ENCODE assay signal across 11 mouse cellular contexts in the genomic region with DNA sequence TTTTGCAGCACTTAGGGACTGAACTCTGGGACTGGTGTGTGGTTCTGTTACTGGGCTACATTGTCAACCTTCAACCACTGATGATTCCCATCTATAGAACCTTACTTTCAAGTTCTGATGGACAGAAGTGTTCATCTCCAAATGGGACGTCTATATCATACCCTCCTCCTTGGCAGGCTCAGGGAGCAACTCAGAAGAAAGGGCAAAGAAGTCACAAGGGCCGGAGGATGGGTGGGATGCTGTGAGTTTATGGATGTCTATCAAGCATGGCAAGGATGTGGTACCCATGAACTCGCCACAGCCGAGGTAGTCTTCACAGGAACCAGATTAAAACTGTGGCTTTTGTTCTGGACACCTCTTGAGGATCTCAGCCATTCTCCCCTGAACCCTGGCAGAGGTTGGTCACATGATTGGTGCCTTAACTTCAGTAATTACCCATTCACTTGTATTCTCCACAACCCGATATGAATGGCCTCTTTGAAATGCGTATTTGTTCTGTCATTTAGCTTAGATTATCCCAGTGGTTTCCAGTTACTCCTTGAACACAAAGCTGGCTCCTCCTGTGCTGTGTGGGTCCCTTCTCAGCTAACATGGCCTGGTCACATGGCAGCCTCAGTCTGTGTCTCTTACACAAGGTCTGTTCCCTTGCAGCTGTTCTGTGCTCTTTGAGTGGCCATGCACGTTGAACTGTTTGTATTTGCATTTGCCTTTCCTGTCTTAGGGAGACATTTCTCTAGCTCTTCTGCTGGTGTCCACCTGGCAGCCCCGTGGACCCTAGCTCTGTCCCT. TPM values are rescaled to one million over a fixed set of nuclear protein-coding genes. Genes with fewer than 3 reads are reported as not detected.
"Had no signal": no experiment of that assay in that cellular context is flagged by ENCODE, and none has a peak within 500 bp of the region (broad histone marks: within the 10 kb centered on the region; RNA-seq: fewer than 3 reads in every experiment).

No protein-coding gene starts in this region.

- DNase-seq: kidney, adult 18-20 months; kidney, postnatal 10 days; kidney, postnatal 4 days; lung, adult 18-20 months; thymus, postnatal 4 days had no signal

- H3K9me3 ChIP-seq: limb, embryonic 13.5 days; neural tube, embryonic 13.5 days had no signal

- H3K27ac ChIP-seq: layer of hippocampus, adult 2 months; limb, embryonic 13.5 days; liver, embryonic 14.5 days; neural tube, embryonic 13.5 days; stomach, postnatal 0 days had no signal

- H3K27me3 ChIP-seq: neural tube, embryonic 13.5 days had no signal

- H3K4me2 ChIP-seq: limb, embryonic 13.5 days; neural tube, embryonic 13.5 days had no signal

- H3K9ac ChIP-seq: limb, embryonic 13.5 days; liver, embryonic 14.5 days; neural tube, embryonic 13.5 days had no signal

- H3K4me3 ChIP-seq: layer of hippocampus, adult 2 months; limb, embryonic 13.5 days; myocyte; neural tube, embryonic 13.5 days had no signal

- H3K36me3 ChIP-seq: limb, embryonic 13.5 days; neural tube, embryonic 13.5 days had no signal

RNA-seq across cellular contexts. Expression of a gene that starts 47.6 kb away (rescaled TPM):
- polyA plus RNA-seq: myocyte had no signal
